Mouse (Mus musculus) MN1 (cell line): ENCODE measurements around the gene Sp9.

Source experiments
- DNase-seq: peaks from one replicate; pipeline ENCODE4 v3.0.0-alpha.2; 2016; ENCODE audit warnings: low spot score

Gene Sp9

DNA sequence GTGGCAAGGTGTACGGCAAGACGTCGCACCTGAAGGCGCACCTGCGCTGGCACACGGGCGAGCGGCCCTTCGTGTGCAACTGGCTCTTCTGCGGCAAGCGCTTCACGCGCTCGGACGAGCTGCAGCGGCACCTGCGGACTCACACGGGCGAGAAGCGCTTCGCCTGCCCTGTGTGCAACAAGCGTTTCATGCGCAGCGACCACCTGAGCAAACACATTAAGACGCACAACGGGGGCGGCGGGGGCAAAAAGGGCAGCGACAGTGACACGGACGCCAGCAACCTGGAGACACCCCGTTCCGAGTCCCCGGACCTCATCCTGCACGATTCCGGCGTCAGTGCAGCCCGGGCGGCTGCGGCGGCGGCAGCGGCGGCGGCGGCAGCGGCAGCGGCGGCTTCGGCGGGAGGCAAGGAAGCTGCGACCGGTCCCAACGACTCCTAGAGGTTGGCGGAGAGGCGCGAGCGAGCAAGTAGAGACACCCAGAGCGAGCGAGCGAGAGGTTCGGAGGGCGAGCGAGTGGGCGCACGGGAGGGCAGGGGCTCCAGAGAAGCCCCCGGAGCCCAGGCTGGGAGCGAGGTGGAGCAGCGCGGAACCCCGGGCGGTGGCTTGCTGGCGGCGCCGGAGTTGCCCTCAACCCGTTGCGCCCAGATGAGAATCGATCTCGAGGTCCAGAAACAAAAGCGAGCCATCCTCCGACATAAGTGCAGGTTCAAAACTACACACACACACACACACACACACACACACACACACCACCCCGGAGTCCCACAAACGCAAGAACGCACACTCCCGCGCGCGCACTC, 2.6 kb downstream of the Sp9 start:
- DNase-seq = no peak

DNA sequence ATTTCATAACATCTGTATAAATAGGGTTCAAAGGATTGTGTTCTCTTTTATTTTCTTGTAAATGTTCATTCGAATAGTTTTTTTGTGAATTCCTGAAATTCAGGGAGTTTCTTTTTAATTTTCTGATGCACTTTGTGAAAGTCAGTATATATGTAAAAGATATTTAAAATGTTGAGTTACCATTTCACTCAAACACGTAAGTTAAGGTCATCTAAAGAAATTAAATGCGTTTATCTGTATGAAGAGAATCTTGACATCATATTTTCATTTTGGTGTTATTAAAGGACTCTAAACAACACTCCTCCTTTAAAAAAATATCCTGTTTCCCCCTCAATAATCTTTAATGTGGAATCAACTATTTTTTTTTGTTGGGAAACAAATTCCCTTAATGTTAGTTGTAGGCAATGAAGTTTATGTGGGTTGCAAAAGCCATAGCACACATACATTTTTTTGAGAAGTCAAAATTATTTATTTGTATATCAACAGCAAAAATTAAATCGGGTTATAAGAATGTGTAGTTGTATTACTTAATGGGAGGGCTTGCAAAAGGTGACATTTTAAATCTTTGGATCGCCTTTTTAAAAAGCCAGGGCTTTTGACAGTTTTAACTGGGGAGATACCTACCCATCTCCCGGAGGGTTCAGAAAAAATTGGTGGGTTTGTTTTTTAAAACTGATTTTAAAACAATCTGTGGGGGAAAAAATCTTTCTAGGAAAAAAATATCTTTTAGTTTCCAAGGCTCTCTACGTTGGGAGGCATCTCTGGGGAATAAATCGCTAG, 3.7 kb downstream of the Sp9 start:
- DNase-seq = no peak

DNA sequence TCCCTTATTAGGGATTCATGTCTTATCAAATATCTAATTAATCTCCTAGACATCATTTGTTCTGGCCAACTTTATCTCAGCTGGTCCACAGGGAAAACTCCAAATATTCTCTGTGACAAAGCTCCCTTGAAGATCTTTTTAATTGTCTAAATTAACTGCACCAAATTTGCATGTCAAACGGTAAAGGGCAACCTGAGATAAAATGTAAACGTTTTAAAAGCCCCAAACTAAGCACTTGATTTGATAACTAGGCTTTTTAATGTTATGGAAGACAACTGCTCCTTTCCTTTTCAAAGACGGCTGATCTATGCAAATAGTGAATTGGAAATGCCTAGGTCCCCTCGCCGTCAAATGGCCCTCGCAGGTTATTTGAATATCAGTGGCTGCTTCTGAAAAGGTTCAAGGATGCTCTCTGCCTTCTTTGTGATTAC, 4.4 kb downstream of the Sp9 start:
- no peak for DNase-seq

DNA sequence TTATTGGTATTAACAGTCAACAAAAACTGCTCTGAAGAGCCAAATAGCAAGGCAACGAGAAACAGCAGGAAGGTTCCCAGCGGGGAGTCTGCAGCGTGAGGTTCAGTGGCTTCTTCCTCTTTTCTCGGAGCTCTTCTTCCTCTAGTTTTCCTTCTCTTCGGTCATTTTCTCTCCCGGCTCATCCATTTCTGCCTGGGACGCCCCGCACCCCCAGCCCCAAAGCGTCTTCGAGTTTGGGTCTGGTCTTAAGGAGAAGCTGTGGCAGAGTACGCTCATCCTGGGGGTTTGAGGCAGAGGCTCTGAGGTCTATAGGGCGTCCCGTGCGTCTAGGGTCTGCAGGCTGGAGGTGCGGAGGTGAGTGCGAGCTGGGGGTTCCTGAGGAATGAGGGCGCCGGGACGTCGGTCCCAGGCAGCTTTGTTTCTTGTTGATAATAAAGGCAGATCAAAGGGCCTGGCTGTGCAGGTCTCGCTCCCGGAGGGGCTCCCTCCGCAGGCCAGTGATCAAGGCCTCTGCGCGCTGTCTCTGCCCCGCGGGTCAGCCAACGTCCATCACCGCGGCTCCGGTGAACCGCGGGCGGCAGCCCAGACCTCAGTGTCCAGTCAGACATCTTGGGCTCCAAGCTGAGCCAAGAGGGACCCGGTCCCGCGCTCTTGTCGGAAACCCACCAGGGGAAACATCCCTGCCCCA, 5.4 kb downstream of the Sp9 start:
- peak; percentile 41 for DNase-seq

DNA sequence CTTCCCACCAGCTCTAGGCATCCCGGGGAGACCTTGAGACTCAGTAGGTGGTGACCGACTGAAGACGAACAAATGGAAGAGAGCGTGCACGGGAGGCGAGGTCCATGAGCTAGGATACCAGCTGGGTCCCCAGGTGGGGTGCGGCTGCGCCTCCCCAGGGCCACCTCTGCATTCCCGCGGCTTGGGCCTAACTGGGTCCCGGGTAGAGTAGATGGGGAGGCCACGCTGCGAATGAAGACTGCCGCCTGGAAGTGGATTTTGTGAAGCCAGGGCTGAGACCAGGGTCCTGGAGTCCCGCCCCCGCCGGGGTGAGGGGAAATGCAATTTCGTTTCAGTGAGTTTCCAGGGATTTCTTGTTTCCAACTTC, 6.0 kb downstream of the Sp9 start:
- DNase-seq = peak; percentile 34

DNA sequence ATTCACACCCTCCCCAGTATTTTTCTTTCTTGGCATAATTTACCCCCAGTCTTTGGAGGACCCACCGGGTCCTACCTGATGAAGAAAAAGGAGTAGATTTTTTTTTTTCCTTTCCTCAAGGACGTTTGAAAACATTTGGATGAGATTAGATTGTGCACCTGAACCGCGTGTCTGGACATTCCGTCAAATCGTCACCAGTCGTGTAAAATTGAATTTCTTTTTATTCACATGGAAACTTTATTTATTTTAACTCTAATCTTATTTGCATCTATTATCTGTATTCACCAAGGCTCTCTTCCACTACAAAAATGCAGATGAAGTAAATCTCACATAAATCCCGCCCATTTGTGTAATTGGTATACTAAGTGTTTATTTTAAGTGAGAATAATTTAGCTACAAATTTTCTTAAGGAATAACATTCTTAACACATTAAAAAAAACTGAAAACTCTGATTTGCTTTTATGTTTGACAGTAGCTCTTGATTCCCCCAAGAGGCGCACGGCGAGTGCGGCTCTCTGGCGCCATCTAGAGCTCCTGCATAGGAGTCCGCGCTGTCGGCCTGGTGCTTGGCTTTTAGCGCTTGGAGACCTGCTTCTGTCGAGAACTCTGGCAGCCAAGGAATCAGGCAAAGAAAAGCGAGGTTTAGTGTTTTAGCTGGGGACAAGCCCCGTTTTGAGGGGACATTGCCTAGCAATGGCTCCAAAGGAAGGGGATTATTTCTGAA, 6.6 kb downstream of the Sp9 start:
- DNase-seq = peak; percentile 93

DNA sequence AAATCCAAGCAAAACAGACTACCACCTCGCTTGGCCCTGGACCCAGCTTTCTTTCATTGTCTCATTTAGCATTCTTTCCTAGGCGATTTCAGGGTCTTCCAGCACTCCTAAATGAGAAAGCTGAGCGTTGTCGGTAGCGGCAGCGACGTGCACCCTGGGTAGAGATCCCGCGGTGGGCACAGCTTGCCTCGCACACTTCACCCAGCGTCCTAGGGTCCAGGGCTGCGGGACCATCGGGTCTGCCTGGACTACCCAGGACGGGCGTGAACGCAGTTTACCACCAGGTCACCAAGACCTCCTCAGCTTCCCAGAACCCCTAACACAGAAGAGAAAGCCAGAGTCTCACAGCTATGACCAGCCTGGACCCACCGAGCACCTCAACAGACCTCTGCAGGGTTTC, 7.1 kb downstream of the Sp9 start:
- no peak for DNase-seq

DNA sequence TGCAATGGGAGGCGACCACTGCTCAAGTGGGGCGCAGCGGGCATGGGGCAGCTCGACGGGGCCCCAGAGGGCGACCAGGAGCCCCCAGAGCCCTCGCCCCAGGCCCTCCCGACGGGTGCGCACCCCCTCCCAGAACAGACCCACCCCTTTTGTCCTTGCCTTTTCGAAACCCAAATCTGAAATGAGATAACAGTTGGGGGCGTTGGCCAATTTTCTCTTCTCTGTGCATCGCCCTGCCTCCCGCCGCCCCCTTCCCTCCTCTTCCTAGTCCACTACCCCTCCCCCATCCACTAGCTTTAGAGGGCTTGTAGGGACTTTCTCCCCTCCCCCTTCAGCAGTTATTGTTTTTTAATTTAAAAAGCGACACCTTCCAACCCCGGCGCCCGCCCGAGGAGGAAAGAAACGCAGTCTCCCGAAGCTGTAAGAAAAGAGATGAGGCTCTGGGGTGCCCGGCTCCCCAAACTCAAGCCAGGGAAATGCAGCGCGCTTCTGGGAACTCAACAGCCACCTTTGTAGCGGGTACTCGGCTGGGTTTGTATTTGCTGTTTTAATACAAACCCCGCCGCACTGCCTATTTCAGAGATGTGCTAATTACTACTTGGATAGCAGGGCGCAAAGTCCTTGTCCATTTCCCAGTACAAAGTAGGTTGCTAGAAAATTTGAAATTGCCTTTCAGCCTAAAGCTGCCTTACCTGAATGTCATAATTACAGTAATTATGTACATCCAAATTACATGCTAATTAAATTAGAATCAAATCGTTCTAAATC, 7.7 kb downstream of the Sp9 start:
- DNase-seq = no peak

DNA sequence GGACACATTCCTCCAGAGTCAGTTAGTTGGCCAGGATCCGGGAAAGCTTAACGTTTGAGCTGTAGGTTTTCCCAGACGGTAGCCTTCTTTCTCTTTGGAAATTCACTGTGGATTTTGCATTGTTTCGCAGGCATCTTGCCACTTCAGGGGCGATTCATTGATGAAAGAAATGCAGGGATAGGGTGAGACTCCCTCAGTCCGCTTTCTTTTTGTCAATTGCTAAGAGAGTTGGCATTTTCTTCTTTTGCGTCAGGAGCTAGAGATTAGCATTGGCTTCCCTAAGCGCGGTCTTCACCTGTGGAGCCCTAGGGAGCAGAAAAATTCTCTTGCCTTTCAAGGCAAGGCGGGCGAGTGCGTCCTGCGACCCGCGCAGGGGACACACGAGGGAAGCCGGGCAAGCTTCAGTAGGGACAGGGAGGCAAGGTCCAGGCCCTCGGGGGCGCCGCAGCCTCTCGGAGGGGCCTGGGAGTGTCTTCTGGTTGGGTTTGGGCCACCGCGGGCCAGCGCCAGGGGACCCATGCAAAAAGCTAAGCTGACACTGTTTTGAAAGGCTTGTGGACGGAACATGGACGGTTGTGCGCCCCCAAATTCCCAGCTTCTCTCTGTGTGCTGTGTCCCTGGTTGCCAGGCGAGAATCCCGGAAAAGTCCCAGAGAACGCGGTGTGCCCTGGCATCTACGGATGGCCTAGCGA, 8.8 kb downstream of the Sp9 start:
- DNase-seq = no peak

DNA sequence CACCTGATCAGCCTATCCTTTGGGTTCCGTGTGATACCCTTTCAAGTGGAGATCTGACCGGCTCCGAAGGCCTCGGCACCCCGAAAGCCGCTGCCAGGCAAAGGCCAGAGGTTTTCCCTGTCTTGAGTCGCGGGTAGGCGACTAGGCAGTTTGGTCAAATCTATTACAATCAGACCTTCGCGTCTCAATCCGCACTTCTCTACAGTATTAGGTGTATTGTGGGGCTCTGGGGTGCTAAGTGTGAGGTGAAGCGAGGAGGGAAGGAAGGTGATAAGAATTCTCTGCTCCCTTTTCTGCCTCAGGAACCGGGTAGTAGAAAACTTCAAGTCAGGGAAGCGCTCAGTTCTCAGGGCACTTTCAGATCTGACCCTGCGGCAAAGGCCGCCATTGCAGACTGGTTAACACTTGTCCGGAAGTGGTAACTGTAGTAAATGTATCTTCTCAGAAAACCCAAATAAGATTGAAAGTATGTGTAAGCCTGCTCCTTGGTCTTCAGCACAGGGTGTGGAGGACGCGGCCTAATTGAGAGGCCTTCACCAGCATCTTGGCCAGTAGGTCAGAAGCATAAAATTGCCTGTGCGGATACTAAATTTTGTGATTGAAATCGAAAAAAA, 9.4 kb downstream of the Sp9 start:
- DNase-seq = no peak

DNA sequence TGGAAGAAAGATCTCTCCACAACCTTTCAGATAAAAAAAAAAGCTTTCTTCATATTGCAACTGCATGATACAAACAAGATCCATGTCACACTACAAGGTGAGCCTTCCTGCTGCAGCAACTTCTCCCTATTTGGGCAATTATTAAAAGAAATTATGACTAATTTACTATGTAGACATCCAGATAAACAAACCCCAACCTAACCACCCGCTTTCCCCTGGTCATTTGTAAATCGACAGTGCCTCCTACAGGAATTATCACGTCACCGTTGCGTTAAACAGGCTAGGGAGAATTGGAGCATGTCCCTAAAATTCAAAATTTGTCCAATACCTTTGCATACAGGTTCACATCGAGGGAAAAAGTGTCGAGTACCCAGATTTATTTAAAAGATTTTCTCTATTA, 10.0 kb downstream of the Sp9 start:
- peak; percentile 35 for DNase-seq

DNA sequence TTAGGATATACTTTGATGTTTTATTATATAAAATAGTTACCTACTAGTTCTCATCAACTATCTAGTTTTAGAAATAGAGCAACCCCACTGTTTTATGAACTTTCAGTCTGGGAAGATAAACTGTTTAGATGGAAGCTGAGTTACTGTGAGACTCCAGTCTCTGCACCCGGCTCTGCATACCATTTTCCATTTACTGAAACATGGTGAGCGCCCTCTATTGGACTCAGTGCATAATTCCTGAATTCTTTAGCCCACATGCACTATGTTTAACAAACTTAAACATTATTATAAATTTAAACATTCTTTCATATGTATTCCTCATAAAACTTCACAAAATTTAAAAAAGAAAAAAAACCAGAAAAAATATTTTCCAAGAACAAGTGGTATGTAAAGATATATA, 13.9 kb downstream of the Sp9 start:
- peak; percentile 55 for DNase-seq

DNA sequence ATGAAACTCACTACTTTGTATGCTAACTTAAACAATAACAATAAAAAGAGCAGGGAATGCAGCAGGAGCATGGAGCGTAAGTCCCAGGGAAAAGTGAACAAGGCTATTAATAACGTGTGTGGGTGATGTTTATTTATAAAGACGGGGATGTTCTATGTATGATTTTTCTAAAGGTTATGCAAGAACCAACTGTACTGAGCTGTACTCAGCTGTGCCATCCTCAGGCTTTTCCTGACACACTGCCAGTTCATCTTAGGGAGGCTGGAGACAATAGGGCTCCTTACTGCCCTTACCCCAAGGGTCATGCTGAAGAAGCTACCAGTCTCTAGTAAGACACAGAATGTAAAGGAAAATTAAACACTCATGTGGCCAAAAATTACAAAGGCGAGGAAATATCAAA, 19.4 kb downstream of the Sp9 start:
- no peak for DNase-seq

DNA sequence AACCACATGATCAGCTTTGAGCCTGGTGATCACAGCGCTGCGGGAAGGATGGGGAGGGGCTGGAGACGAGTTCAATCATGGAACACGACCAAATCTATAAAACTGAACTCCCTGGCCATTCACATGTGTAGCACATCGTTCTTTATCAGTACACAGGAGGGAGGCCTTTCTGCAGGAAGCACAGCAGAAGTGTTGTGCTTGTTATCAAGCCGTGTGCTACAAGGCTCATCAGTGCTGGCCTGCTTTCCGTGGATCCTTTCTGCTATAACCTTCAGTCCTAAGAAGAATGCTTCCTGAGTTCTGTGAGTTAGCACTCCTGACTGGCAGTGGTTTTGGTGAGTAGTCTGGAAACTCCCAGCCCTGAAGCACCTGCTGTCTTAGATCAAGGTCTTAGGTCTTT, 23.3 kb downstream of the Sp9 start:
- no peak for DNase-seq

DNA sequence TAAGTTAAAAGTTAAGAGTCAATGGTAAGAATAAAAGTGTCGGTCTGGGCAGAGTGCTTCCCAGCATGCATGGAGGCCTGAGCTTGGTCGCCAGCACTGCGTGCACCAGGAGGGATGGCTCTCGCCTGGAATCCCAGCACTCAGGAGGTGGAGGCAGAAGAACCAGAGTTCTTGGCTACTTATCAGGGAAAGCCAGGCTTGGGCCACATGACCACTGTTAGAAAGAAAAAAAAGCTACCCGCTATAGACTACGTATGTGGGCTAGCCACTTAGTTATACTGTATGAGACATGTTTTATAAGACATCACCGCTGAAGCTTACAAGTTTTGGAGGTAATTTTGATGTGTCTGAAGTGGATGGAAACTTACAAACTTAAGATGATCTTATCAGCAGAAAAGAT, 26.4 kb downstream of the Sp9 start:
- DNase-seq = no peak

DNA sequence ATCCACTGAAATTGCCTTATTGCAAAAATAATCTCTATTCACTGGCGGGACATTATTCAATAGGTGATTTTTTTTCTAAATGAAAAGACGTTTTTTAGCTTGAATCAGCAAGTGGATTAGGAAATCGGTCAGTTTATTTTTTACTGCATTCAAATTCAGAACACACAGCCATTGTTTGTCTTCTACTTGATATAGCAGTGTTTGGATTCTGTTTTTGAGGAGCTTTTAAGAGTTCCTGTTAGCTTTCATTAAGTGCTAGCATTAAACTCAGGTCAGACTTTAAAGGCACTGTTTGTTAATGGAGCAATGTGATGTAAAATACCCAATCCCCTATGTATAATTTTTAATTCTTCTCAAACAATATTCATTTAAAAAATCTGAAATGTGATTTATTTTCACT, 27.1 kb downstream of the Sp9 start:
- no peak for DNase-seq

DNA sequence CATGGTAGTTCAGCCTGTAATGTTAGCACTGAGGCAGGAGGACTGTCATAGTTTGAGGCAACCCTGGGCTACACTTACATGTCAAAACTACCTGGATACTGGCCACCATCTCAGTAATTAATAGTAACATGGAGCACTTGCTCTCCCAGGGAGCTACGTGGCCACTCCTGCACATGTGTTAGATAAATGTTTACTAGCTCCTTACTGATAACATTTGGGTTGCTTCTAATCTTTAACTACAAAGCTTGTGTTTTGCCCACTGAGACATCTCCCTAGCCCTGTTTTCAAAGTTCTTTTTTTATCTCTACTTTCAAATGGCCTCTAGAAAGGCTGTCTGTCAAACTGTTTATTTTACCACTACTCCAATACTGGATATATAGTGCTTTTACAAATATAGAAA, 30.3 kb downstream of the Sp9 start:
- DNase-seq = no peak

DNA sequence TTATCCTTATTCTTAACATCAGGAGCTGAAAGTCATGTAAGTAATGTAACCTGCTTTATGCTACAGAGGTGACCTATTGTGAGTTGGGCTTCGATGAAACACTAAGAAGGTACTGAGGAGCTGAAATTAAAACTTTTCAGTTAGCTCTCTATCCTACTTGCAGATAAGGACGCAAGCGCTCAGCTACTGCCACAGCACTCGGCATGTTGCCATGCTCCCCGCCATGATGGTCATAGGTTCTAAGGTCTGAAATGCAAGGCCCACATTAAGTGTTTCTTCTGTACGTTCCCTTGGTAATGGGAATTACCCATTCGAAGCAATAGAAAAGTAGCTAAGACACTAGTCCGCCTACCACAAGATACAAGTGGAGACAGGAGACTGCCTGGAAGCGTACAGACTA, 31.0 kb downstream of the Sp9 start:
- DNase-seq = no peak

DNA sequence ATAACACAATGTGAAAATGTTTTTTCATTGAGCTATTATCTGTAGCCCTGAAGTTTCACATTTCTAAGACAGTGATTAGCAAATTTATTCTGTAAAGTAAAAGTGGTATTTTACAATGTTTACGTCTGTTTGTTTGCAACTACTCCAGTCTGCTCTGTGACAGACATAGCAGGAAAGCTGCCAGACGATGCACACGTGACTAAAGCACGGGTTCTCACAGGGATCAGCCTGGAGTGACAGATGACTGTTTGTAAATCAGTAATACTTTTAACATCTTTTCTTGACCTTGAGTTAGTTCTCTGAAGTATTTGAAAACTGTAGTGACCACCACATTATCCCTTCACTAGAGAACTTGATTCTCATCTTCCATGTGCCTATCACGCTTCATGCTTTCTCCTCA, 32.8 kb downstream of the Sp9 start:
- DNase-seq = no peak

DNA sequence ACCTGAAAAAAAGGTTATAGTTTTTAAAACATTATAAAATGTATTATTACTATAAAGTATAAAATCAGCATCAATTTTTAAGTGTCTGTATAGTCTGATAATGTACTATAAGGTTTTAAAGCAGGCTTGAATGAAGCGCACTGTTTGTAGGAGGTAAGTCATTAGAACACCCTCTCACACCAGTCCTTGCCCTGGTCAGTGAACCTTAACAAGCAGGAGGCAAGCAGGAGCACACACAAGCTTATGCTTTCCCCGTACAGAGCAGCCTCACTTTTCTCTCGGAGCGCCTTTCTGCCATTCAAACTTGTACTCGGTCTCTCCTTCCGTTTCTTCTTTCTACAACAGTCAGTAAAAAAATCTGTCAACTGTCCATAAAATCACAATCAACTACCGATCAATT, 34.3 kb downstream of the Sp9 start:
- DNase-seq = no peak
